In genomic region chr3:138800664-138801411, GRCm38 (mm10) we compare ENCODE assay signal across 9 mouse cellular contexts. TPM values are rescaled to one million over a fixed set of nuclear protein-coding genes. Genes with fewer than 3 reads are reported as not detected.
A peak's percentile ranks its signal among the peaks of the same experiment; 100 is the strongest.
DNase-seq lines count a peak whose midpoint lies in the region; ATAC-seq lines count a peak whose summit lies in the region.
"Had no signal": no experiment of that assay in that cellular context is flagged by ENCODE, and none has a peak within 500 bp of the region (broad histone marks: within the 10 kb centered on the region; RNA-seq: fewer than 3 reads in every experiment).

No protein-coding gene starts in this region.

- no peak overlapping the region for H3K9ac ChIP-seq in forebrain, embryonic 12.5 days
- 0 out of 2 replicates have a peak overlapping the region, but pooled peaks have one; percentile 2 for H3K9ac ChIP-seq in hindbrain, embryonic 16.5 days (ENCODE audit: low read depth, low read length)
- no peak overlapping the region for H3K9ac ChIP-seq in kidney, embryonic 14.5 days (ENCODE audit: low read depth, low read length)
- H3K9ac ChIP-seq: liver, embryonic 13.5 days had no signal

- H3K4me3 ChIP-seq in heart, embryonic 10.5 days = no peak overlapping the region
- no peak overlapping the region for H3K4me3 ChIP-seq in forebrain, embryonic 12.5 days (replicated peaks)
- 0 out of 2 replicates have a peak overlapping the region, but pooled peaks have one; percentile 4 for H3K4me3 ChIP-seq in hindbrain, embryonic 16.5 days (ENCODE audit: low read length)
- no peak overlapping the region for H3K4me3 ChIP-seq in kidney, embryonic 14.5 days (ENCODE audit: low read length)
- H3K4me3 ChIP-seq: liver, embryonic 13.5 days had no signal

- peak overlapping the region; percentile 8 for H3K4me2 ChIP-seq in forebrain, embryonic 12.5 days
- peak overlapping the region; percentile 39 for H3K4me2 ChIP-seq in hindbrain, embryonic 16.5 days (ENCODE audit: low read length)
- no peak overlapping the region for H3K4me2 ChIP-seq in kidney, embryonic 14.5 days (replicated peaks; ENCODE audit: low read depth, low read length)
- H3K4me2 ChIP-seq: liver, embryonic 13.5 days had no signal

- WGBS in heart, embryonic 10.5 days = 79% methylated on average over 16 of the region's 16 CpGs
- WGBS in forebrain, embryonic 12.5 days = 41% methylated on average over 16 of the region's 16 CpGs
- WGBS in hindbrain, embryonic 16.5 days = 25% methylated on average over 16 of the region's 16 CpGs
- 69% methylated on average over 16 of the region's 16 CpGs for WGBS in kidney, embryonic 14.5 days

- no peaks in the 10 kb centered on the region for H3K9me3 ChIP-seq in heart, embryonic 10.5 days
- H3K9me3 ChIP-seq in forebrain, embryonic 12.5 days = no peaks in the 10 kb centered on the region
- H3K9me3 ChIP-seq in hindbrain, embryonic 16.5 days (ENCODE audit: control insufficient read depth, low read length) = no peaks in the 10 kb centered on the region
- no peaks in the 10 kb centered on the region for H3K9me3 ChIP-seq in kidney, embryonic 14.5 days (ENCODE audit: control insufficient read depth, low read length)
- H3K9me3 ChIP-seq: liver, embryonic 13.5 days had no signal

- H3K36me3 ChIP-seq in heart, embryonic 10.5 days = no peaks in the 10 kb centered on the region
- no peaks in the 10 kb centered on the region for H3K36me3 ChIP-seq in forebrain, embryonic 12.5 days (replicated peaks)
- H3K36me3 ChIP-seq in hindbrain, embryonic 16.5 days (ENCODE audit: control insufficient read depth, insufficient read depth, low read length) = no peaks in the 10 kb centered on the region
- no peaks in the 10 kb centered on the region for H3K36me3 ChIP-seq in kidney, embryonic 14.5 days (ENCODE audit: control insufficient read depth, insufficient read depth, low read length)
- H3K36me3 ChIP-seq: liver, embryonic 13.5 days had no signal

- ATAC-seq in forebrain, embryonic 12.5 days (ENCODE audit: low FRiP score) = peak; percentile 49; the same call in 1 of the 2 replicates
- peak; percentile 52 for ATAC-seq in hindbrain, embryonic 16.5 days
- no peak for ATAC-seq in kidney, embryonic 14.5 days (ENCODE audit: low FRiP score, low TSS enrichment)
- no peak for ATAC-seq in megakaryocyte-erythroid progenitor cell, adult 5-6 weeks (replicated peaks; ENCODE audit: low FRiP score, low TSS enrichment, poor library complexity, severe bottlenecking)

- H3K27ac ChIP-seq in heart, embryonic 10.5 days = no peak overlapping the region
- H3K27ac ChIP-seq in forebrain, embryonic 12.5 days = peak overlapping the region; percentile 83
- H3K27ac ChIP-seq in hindbrain, embryonic 16.5 days (ENCODE audit: low read depth, low read length) = peak overlapping the region; percentile 57
- H3K27ac ChIP-seq in kidney, embryonic 14.5 days (ENCODE audit: low read depth, low read length) = no peak overlapping the region
- H3K27ac ChIP-seq: liver, embryonic 13.5 days had no signal

- H3K4me1 ChIP-seq in heart, embryonic 10.5 days = peaks cover 22% of the 10 kb centered on the region
- H3K4me1 ChIP-seq in forebrain, embryonic 12.5 days = peaks cover 47% of the 10 kb centered on the region
- peaks cover 45% of the 10 kb centered on the region for H3K4me1 ChIP-seq in hindbrain, embryonic 16.5 days (ENCODE audit: control insufficient read depth, insufficient read depth, low read depth, low read length)
- no peaks in the 10 kb centered on the region for H3K4me1 ChIP-seq in kidney, embryonic 14.5 days (ENCODE audit: control insufficient read depth, insufficient read depth, low read length)
- H3K4me1 ChIP-seq: liver, embryonic 13.5 days had no signal

- H3K27me3 ChIP-seq in heart, embryonic 10.5 days (ENCODE audit: insufficient read depth, poor library complexity, severe bottlenecking) = no peaks in the 10 kb centered on the region
- H3K27me3 ChIP-seq in forebrain, embryonic 12.5 days = no peaks in the 10 kb centered on the region
- H3K27me3 ChIP-seq in hindbrain, embryonic 16.5 days (replicated peaks; ENCODE audit: control insufficient read depth, insufficient read depth, low read length) = no peaks in the 10 kb centered on the region
- no peaks in the 10 kb centered on the region for H3K27me3 ChIP-seq in kidney, embryonic 14.5 days (ENCODE audit: control insufficient read depth, insufficient read depth, low read length)
- H3K27me3 ChIP-seq: liver, embryonic 13.5 days had no signal

- DNase-seq in heart, adult 11 months = peak; percentile 90
- no peak for DNase-seq in heart, embryonic 10.5 days (ENCODE audit: low spot score)
- DNase-seq in brain, adult 2 months (ENCODE audit: low read depth, low spot score) = peak; percentile 78
- DNase-seq in kidney, adult 9 months = no peak
- DNase-seq: liver, embryonic 13.5 days had no signal

RNA-seq across cellular contexts. Expression of gene Tspan5, which starts 58.8 kb away (rescaled TPM):
- polyA plus RNA-seq in heart, embryonic 10.5 days (2016; fragmentation: Nextera tagmentation; extraction: Ambion mirVana) = 13.6 and 15.0 TPM in 2 replicates
- 61.5 and 62.4 TPM in 2 replicates for polyA plus RNA-seq in forebrain, embryonic 12.5 days (2016; fragmentation: Nextera tagmentation; extraction: Ambion mirVana)
- polyA plus RNA-seq in hindbrain, embryonic 16.5 days (2015; fragmentation: Nextera tagmentation; extraction: Ambion mirVana) = 86.9 and 93.7 TPM in 2 replicates
- polyA plus RNA-seq in kidney, embryonic 14.5 days (2014; fragmentation: Nextera tagmentation; extraction: Ambion mirVana) = 18.0 and 28.8 TPM in 2 replicates
- total RNA-seq in megakaryocyte-erythroid progenitor cell, adult 5-6 weeks (2014; fragmentation: Nextera tagmentation) = 1.8 and 3.5 TPM in 2 replicates
- 3.4 and 7.5 TPM in 2 replicates for total RNA-seq in megakaryocyte-erythroid progenitor cell, adult 5-6 weeks (2017)

Comparison
In these comparisons a context has a peak if more than half of its experiments do, and no peak if none do; other contexts are left out.
1. DNase-seq: peak in heart, adult 11 months (single experiment) and brain, adult 2 months (single experiment); none in heart, embryonic 10.5 days (single experiment) and kidney, adult 9 months (single experiment).
2. H3K27ac ChIP-seq: peak in forebrain, embryonic 12.5 days (single experiment) and hindbrain, embryonic 16.5 days (single experiment); none in heart, embryonic 10.5 days (single experiment) and kidney, embryonic 14.5 days (single experiment).
3. ATAC-seq: peak in forebrain, embryonic 12.5 days (single experiment) and hindbrain, embryonic 16.5 days (single experiment); none in kidney, embryonic 14.5 days (single experiment) and megakaryocyte-erythroid progenitor cell, adult 5-6 weeks (single experiment).